Mouse (Mus musculus): ENCODE data around the gene Sec24d.

- TF ChIP-seq CTCF (IDR thresholded peaks at IDR 0.05) (no peak), EP300 (IDR thresholded peaks at IDR 0.05) (no peak)
Measured at GRCm38 (mm10) chr3:123329251-123329650, 62.0 kb downstream of the Sec24d start.

Measured in lung, postnatal 0 days (tissue).